Mouse (Mus musculus) lung, postnatal 10 days (tissue): ENCODE measurements at regions not wholly inside any gene's neighbourhood (a gene's known extent, or its start where the extent isn't known, plus 50 kb on each side); places are given as distances from the start of the nearest gene placed in this dataset.
A peak's percentile ranks its signal among the peaks of the same experiment; 100 is the strongest.

Experiments
- DNase-seq: peaks from one replicate; pipeline ENCODE4 v3.0.0; 2021

- no peak for DNase-seq
Observed at GRCm38 (mm10) chr3:101524905-101525304, 79.6 kb downstream of the Atp1a1 start.

GRCm38 (mm10) chr3:101524444-101524843, 80.0 kb downstream of the Atp1a1 start:
- peak; percentile 69 for DNase-seq

GRCm38 (mm10) chr3:101523239-101523638, 81.2 kb downstream of the Atp1a1 start:
- DNase-seq, result no peak

- DNase-seq, result peak; percentile 75
Observed at GRCm38 (mm10) chr3:101522246-101522920, 82.1 kb downstream of the Atp1a1 start.

GRCm38 (mm10) chr3:101521155-101521554, 83.3 kb downstream of the Atp1a1 start:
- DNase-seq, result no peak

- no peak for DNase-seq
Observed at GRCm38 (mm10) chr3:101520115-101520514, 84.4 kb downstream of the Atp1a1 start.

GRCm38 (mm10) chr3:101519551-101519950, 84.9 kb downstream of the Atp1a1 start:
- DNase-seq, result no peak

- peak; percentile 44 for DNase-seq
Observed at GRCm38 (mm10) chr3:101518810-101519209, 85.7 kb downstream of the Atp1a1 start.

GRCm38 (mm10) chr3:101517547-101517946, 86.9 kb downstream of the Atp1a1 start:
- no peak for DNase-seq

- peak; percentile 28 for DNase-seq
Observed at GRCm38 (mm10) chr3:101516781-101517499, 87.5 kb downstream of the Atp1a1 start.

GRCm38 (mm10) chr3:101515566-101515965, 88.9 kb downstream of the Atp1a1 start:
- DNase-seq, result no peak

- no peak for DNase-seq
Observed at GRCm38 (mm10) chr3:101513611-101514311, 90.7 kb downstream of the Atp1a1 start.
